Mouse (Mus musculus): ENCODE measurements at regions not wholly inside any gene's neighbourhood (a gene's known extent, or its start where the extent isn't known, plus 50 kb on each side); places are given as distances from the start of the nearest gene placed in this dataset.

DNA sequence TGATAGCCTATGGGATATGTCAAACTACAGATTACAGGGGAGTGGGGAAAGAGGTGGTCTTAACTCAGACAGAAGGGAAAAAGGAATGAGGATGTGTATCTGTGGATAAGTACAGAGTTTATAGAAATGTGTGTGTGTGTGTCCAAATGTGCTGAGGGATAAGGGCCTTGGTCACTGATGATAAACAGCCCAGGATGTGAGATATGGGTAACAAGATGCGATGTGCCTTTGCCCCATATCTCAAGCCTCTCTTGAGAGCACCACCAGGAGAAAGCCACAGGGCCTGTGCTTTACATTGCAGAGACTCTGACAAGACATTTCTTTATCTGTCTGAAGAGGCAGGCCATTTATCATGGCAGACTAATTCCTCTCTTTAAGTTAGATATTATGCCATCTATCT, 132.8 kb upstream of the Cited2 start:
- H3K9ac ChIP-seq = no peak overlapping the region
- WGBS = 32% methylated on average over 1 of the region's 1 CpGs
- H3K4me3 ChIP-seq = no peak overlapping the region
- peaks cover 6% of the 10 kb centered on the region for H3K4me1 ChIP-seq
- H3K9me3 ChIP-seq = no peaks in the 10 kb centered on the region
- H3K27ac ChIP-seq (replicated peaks) = no peak overlapping the region
- no peaks in the 10 kb centered on the region for H3K27me3 ChIP-seq (replicated peaks)
- no peak overlapping the region for H3K4me2 ChIP-seq
- no peaks in the 10 kb centered on the region for H3K36me3 ChIP-seq
- no peak for ATAC-seq (ENCODE audit: extremely low read depth, insufficient number of reproducible peaks, low FRiP score, low TSS enrichment)

DNA sequence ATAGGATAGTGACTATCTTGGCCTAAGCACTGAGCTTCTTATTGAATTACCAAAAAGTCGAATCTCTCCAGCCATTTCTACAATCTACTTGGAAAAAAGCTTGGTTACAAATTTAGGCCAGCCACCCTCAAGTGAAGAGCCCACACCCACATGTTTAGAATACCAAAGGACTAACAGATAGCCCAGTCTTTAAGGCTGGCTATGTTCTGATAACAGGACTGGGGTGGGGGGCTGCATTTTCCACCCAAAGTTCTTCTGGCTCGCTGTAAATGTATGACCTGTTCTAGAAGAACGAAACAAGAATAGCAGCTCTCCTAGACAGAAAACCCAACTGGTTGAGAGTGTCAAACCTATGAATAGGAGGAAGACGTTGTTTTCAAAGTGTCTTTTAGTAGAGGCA, 130.6 kb upstream of the Cited2 start:
- WGBS = 28% methylated on average over 4 of the region's 4 CpGs
- no peak overlapping the region for H3K4me3 ChIP-seq
- no peaks in the 10 kb centered on the region for H3K27me3 ChIP-seq (replicated peaks)
- no peak overlapping the region for H3K9ac ChIP-seq
- H3K9me3 ChIP-seq = no peaks in the 10 kb centered on the region
- H3K4me1 ChIP-seq = peaks cover 12% of the 10 kb centered on the region
- H3K4me2 ChIP-seq = no peak overlapping the region
- no peak for ATAC-seq (ENCODE audit: extremely low read depth, insufficient number of reproducible peaks, low FRiP score, low TSS enrichment)
- H3K36me3 ChIP-seq = no peaks in the 10 kb centered on the region
- no peak overlapping the region for H3K27ac ChIP-seq (replicated peaks)

DNA sequence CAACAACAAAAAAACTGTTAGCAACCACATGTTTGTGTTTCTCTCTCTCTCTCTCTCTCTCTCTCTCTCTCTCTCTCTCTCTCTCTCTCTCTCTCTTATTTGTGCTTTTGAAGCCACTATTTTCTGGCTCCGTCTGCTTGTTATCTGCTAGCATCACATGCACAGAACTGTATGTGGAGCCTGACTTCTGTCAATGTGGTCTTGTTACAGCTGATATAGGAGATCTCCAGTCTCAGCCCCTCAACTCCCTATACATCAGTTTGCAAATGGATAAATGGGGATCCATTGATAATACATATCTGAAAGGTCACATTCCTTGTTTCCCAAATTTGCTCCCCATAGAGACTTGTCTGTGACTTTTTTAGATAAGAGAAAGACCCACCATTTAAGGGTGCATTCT, 126.9 kb upstream of the Cited2 start:
- H3K27ac ChIP-seq (replicated peaks) = no peak overlapping the region

DNA sequence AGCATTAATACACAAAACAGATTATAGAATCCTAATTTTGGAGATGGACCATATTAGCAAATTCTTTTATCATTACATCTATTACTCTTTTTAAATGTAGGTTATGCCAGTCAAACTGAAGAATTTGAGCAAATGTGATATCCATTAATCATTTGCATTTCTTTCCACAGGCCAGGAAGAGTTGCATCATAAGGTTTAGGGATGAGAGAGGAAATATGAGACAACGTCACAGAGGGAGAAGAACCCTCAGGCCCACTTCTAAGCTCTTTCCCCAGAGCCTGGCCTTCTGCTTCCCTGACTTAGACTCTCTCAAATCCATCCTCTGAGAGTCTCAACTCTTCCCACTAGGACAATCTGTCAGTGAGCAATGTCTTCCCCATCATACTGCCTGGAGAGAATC, 126.3 kb upstream of the Cited2 start:
- H3K36me3 ChIP-seq = no peaks in the 10 kb centered on the region
- ATAC-seq (ENCODE audit: extremely low read depth, insufficient number of reproducible peaks, low FRiP score, low TSS enrichment) = no peak
- H3K27me3 ChIP-seq (replicated peaks) = no peaks in the 10 kb centered on the region
- no peak overlapping the region for H3K4me2 ChIP-seq
- WGBS = 47% methylated on average over 1 of the region's 1 CpGs
- H3K9me3 ChIP-seq = no peaks in the 10 kb centered on the region
- no peak overlapping the region for H3K9ac ChIP-seq
- no peak overlapping the region for H3K4me3 ChIP-seq
- H3K27ac ChIP-seq (replicated peaks) = no peak overlapping the region
- H3K4me1 ChIP-seq = peaks cover 32% of the 10 kb centered on the region

More for the DNA sequence above, 126.9 kb upstream of the Cited2 start:
- WGBS = 31% methylated on average over 1 of the region's 1 CpGs
- no peak for ATAC-seq (ENCODE audit: extremely low read depth, insufficient number of reproducible peaks, low FRiP score, low TSS enrichment)
- Histone ChIP-seq H3K9ac (no peak overlapping the region), H3K4me2 (no peak overlapping the region), H3K4me3 (no peak overlapping the region), H3K36me3 (no peaks in the 10 kb centered on the region), H3K27me3 (replicated peaks) (no peaks in the 10 kb centered on the region), H3K4me1 (peaks cover 32% of the 10 kb centered on the region), H3K9me3 (no peaks in the 10 kb centered on the region)

DNA sequence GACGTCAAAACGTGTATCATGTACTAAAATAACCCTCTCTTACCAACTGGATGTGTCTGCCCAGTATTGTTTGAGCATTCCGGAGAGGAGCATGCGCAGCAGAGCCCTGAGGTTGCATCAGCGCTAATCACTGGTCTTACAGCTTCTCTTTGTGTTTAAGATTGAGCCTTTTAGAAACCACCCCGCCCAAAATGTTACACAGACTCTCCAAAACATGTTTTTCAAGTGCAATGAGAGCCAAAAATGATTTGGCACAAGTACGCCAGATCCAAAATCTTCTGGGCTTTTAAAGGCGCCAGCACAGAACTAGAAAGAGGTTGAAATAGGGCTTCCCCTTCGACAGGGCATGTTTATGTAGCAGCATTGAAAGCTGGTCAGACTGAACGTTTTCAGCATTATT, 123.8 kb upstream of the Cited2 start:
- Histone ChIP-seq H3K4me1 (peaks cover 29% of the 10 kb centered on the region), H3K36me3 (no peaks in the 10 kb centered on the region), H3K4me3 (no peak overlapping the region), H3K27me3 (replicated peaks) (no peaks in the 10 kb centered on the region), H3K27ac (replicated peaks) (no peak overlapping the region), H3K9ac (no peak overlapping the region), H3K9me3 (no peaks in the 10 kb centered on the region), H3K4me2 (no peak overlapping the region)
- WGBS = 65% methylated on average over 10 of the region's 10 CpGs
- ATAC-seq (ENCODE audit: extremely low read depth, insufficient number of reproducible peaks, low FRiP score, low TSS enrichment) = no peak

DNA sequence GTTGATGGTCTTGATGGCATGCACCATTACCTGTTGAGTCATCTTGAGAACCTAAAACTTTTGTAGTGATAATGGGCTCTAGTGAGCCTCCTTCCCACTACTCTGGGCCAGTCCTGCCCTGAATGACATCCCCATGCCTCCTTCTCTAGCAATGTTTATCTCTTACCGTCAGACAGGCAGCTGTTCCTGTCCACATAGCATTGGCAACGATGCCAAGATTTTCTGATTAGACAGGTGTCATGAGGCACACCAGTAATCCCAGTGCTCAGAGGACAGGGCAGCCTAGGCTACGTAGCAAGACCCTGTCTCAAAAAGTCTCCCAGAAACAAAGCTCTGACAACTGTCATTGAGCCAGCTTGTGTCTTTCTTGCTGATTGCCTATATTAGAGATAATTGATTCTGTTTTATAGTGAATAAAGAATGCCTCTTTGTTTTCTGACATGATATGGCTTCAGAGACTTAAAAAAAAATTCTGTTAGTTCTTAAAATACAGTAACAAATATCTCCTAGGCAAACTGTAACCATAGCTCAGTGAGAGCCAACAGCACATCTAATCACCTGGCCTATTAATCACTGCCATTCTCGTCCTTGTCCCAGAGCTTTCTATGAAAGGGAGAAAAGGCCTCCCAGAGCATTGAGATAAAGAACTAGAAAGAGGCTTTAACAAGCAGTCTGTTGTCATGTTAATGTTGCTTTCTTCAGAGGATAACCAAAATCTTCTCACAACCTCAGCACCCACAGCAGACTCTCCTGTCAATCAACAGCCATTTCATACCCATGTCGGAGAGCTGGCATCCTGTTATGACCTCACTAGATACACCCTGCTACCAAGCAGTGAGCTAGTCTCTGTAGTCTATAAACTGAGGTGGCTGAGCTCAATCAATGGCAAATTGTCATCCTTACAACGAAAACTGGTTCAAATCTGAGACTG, 122.9 kb upstream of the Cited2 start:
- Histone ChIP-seq H3K9ac (no peak overlapping the region), H3K27ac (replicated peaks) (no peak overlapping the region), H3K36me3 (no peaks in the 10 kb centered on the region), H3K4me1 (peaks cover 29% of the 10 kb centered on the region), H3K4me2 (no peak overlapping the region), H3K9me3 (no peaks in the 10 kb centered on the region), H3K27me3 (replicated peaks) (no peaks in the 10 kb centered on the region), H3K4me3 (no peak overlapping the region)
- WGBS = 32% methylated on average over 6 of the region's 6 CpGs
- ATAC-seq (ENCODE audit: extremely low read depth, insufficient number of reproducible peaks, low FRiP score, low TSS enrichment) = no peak

DNA sequence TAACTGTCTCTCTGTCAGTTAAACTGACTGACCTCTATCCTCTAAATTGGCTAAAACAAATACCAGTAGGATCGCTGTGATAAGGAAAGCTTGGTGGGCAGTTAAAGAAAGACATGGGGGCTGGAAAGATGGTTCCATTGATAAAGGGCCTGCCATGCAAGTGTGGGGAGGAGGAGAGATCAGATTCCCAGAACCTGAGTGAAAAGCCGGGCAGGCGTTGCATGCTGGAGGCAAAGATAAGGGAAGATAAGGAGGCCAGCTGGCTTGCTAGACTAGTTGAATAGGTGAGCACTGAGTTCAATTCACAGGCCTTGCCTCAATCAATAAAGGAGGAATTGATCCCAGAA, 122.3 kb upstream of the Cited2 start:
- Histone ChIP-seq H3K9ac (no peak overlapping the region), H3K9me3 (no peaks in the 10 kb centered on the region), H3K4me2 (no peak overlapping the region), H3K4me3 (no peak overlapping the region), H3K27ac (replicated peaks) (no peak overlapping the region), H3K4me1 (peaks cover 27% of the 10 kb centered on the region), H3K36me3 (no peaks in the 10 kb centered on the region), H3K27me3 (replicated peaks) (no peaks in the 10 kb centered on the region)
- 39% methylated on average over 3 of the region's 3 CpGs for WGBS
- no peak for ATAC-seq (ENCODE audit: extremely low read depth, insufficient number of reproducible peaks, low FRiP score, low TSS enrichment)

DNA sequence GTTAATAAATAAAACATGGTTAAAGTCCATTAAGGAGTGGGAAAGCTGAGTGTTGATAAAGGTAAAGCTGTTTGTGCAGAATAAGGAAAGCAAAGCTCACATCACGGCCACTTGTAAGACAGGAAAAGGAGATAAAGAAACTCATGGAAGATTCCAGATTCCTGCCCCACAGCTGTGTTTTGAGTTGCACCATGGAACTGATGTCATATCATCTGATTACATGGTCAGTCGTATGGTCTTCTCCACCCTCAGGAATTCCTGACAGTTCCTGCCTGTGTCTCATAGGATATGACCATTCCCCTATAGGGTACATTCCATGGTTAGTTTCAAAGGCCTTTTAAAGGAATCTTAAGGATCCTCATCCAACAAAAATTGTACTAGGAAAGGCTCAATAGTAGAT, 120.6 kb upstream of the Cited2 start:
- no peak overlapping the region for H3K4me2 ChIP-seq
- H3K9ac ChIP-seq = no peak overlapping the region
- H3K27me3 ChIP-seq (replicated peaks) = no peaks in the 10 kb centered on the region
- no peaks in the 10 kb centered on the region for H3K9me3 ChIP-seq
- WGBS = 23% methylated on average over 2 of the region's 2 CpGs
- H3K4me1 ChIP-seq = peaks cover 23% of the 10 kb centered on the region
- no peak overlapping the region for H3K4me3 ChIP-seq
- no peak overlapping the region for H3K27ac ChIP-seq (replicated peaks)
- ATAC-seq (ENCODE audit: extremely low read depth, insufficient number of reproducible peaks, low FRiP score, low TSS enrichment) = no peak
- no peaks in the 10 kb centered on the region for H3K36me3 ChIP-seq

DNA sequence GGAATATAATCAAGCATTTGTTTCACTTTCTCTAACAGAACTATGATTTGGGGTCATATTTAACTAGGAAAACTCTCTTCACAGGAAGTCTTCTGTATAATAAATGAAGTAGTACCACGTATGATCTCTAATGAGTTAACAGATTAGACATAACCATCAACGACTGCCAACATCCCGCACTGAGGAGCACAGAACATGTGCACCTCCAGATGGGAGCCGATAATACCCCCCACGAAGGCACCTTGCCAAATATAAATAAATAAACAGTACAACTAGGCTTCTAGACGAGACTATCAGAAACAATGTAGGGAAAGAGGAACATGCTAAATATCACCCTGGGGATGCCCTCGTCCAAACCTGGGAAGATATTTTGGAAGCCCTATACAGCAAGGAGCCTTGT, 114.8 kb upstream of the Cited2 start:
- no peak overlapping the region for H3K4me2 ChIP-seq
- ATAC-seq (ENCODE audit: extremely low read depth, insufficient number of reproducible peaks, low FRiP score, low TSS enrichment) = no peak; the same call in 1 of the 2 replicates
- H3K4me3 ChIP-seq = no peak overlapping the region
- no peaks in the 10 kb centered on the region for H3K36me3 ChIP-seq
- H3K4me1 ChIP-seq = 0 out of 2 replicates have a peak, but pooled peaks cover 7% of the 10 kb centered on the region
- no peaks in the 10 kb centered on the region for H3K9me3 ChIP-seq
- 66% methylated on average over 7 of the region's 7 CpGs for WGBS
- no peak overlapping the region for H3K9ac ChIP-seq
- no peaks in the 10 kb centered on the region for H3K27me3 ChIP-seq (replicated peaks)
- H3K27ac ChIP-seq (replicated peaks) = no peak overlapping the region

DNA sequence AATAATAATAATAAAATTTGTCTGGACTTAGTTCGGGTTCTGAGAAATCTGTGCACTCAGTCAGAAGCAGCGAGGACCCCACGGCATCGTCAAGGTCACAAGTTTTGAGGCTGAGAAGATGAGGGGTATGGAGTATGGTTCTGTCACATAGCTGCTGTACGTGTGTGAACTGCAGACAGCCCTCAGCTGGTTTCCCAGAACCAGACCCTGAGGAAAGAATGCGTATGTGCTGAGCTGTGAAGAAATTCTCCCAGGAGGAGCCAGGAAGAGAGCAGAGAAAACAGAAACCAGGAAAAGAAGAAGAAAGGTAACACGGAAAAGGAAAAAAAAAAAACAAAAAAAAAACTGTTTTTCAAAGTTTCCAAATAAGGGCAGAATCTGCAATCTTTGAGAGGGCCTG, 112.4 kb upstream of the Cited2 start:
- H3K4me2 ChIP-seq = no peak overlapping the region
- no peak for ATAC-seq (ENCODE audit: extremely low read depth, insufficient number of reproducible peaks, low FRiP score, low TSS enrichment)
- H3K4me1 ChIP-seq = 0 out of 2 replicates have a peak, but pooled peaks cover 7% of the 10 kb centered on the region
- 53% methylated on average over 7 of the region's 7 CpGs for WGBS
- H3K9me3 ChIP-seq = no peaks in the 10 kb centered on the region
- H3K9ac ChIP-seq = no peak overlapping the region
- H3K4me3 ChIP-seq = no peak overlapping the region
- H3K27ac ChIP-seq (replicated peaks) = no peak overlapping the region
- H3K36me3 ChIP-seq = no peaks in the 10 kb centered on the region
- no peaks in the 10 kb centered on the region for H3K27me3 ChIP-seq (replicated peaks)

DNA sequence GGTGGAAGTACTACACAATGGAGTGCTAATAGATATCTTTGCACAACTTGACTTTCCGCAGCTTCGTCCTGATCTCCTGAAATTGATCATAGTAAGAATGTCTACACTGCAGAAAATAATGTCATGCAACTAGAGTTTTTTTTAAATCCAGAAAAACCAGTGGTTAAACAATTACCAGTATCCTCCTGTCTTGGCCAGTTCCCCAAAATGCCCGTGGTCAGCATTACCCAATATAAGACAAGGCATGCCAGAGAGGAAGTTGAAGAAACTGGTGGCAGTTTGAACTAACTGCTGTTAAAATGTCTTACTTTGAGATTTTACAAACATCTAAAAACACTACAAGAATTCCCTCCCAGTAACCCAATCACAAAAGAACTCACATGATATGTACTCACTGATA, 109.7 kb upstream of the Cited2 start:
- ATAC-seq (ENCODE audit: extremely low read depth, insufficient number of reproducible peaks, low FRiP score, low TSS enrichment) = no peak
- Histone ChIP-seq H3K27me3 (replicated peaks) (no peaks in the 10 kb centered on the region), H3K9me3 (no peaks in the 10 kb centered on the region), H3K4me3 (no peak overlapping the region), H3K27ac (replicated peaks) (no peak overlapping the region), H3K9ac (no peak overlapping the region), H3K36me3 (no peaks in the 10 kb centered on the region), H3K4me1 (0 out of 2 replicates have a peak, but pooled peaks cover 7% of the 10 kb centered on the region), H3K4me2 (no peak overlapping the region)
- 87% methylated on average over 3 of the region's 3 CpGs for WGBS

DNA sequence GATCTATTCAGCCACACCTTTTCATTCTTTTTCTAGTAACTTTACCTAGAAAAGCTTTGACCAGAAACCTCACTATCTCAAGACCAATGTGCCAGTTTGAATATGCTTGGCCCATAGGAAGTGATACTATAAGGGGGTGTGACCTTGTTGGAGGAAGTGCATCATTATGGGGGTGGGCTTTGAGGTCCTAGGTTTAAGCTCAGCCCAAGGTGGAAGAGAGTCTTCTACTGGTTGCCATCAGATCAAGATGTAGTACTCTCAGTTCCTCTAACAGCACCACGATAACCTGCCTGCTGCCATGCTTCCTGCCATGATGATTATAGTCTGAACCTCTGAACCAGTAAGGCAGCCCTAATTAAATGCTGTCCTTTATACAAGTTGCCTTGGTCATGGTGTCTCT, 105.0 kb upstream of the Cited2 start:
- no peaks in the 10 kb centered on the region for H3K36me3 ChIP-seq

More for the DNA sequence above, 105.0 kb upstream of the Cited2 start:
- H3K27me3 ChIP-seq (replicated peaks) = no peaks in the 10 kb centered on the region
- H3K4me1 ChIP-seq = no peaks in the 10 kb centered on the region
- no peaks in the 10 kb centered on the region for H3K9me3 ChIP-seq
- ATAC-seq (ENCODE audit: extremely low read depth, insufficient number of reproducible peaks, low FRiP score, low TSS enrichment) = no peak
- H3K4me2 ChIP-seq = no peak overlapping the region
- 89% methylated on average over 1 of the region's 1 CpGs for WGBS
- H3K9ac ChIP-seq = no peak overlapping the region
- no peak overlapping the region for H3K27ac ChIP-seq (replicated peaks)
- H3K4me3 ChIP-seq = no peak overlapping the region
